Mouse (Mus musculus) small intestine, adult 2 months (tissue): Measurements from ENCODE around the gene Aldh3b1. TPM values are rescaled to one million over a fixed set of nuclear protein-coding genes. Genes with fewer than 3 reads are reported as not detected.

Experiments
- H3K27ac ChIP-seq: fragments of 200-500 bp; 2 replicates; pipeline ENCODE4 v1.5.1; 2012; ENCODE audit warnings: low read depth, low read length, control low read depth, inconsistent platforms; ENCODE audit not compliant: insufficient read depth
- H3K27me3 ChIP-seq: fragments of 200-500 bp; 2 replicates; pipeline ENCODE4 v1.6.1; 2012; ENCODE audit warnings: mild to moderate bottlenecking, moderate library complexity, low read length, inconsistent platforms; ENCODE audit not compliant: control insufficient read depth, insufficient read depth
- H3K36me3 ChIP-seq: fragments of 200-500 bp; 2 replicates; pipeline ENCODE4 v1.6.1; 2012; ENCODE audit warnings: mild to moderate bottlenecking, low read length, control low read depth, inconsistent platforms; ENCODE audit not compliant: control insufficient read depth, insufficient read depth
- H3K4me1 ChIP-seq: fragments of 200-500 bp; 2 replicates; pipeline ENCODE4 v1.6.1; 2012; ENCODE audit warnings: low read length, inconsistent platforms, mixed read lengths; ENCODE audit not compliant: control insufficient read depth, insufficient read depth, insufficient read length
- H3K4me3 ChIP-seq: fragments of 200-500 bp; 2 replicates; pipeline ENCODE4 v1.5.1; 2012; ENCODE audit warnings: low read depth, mild to moderate bottlenecking, control low read depth, inconsistent platforms, low read length, moderate library complexity
- CTCF ChIP-seq: fragments of 200-500 bp; IDR thresholded peaks from 2 replicates; pipeline ENCODE4 v1.5.1; 2012; ENCODE audit warnings: low read depth, mild to moderate bottlenecking, control low read depth, inconsistent platforms, low read length, moderate library complexity, mixed read lengths; ENCODE audit not compliant: insufficient replicate concordance, insufficient read length; ENCODE audit errors: extremely low read depth
- POLR2A ChIP-seq: fragments of 200-500 bp; IDR thresholded peaks from 2 replicates; pipeline ENCODE4 v1.6.1; 2012; ENCODE audit warnings: low read depth, mild to moderate bottlenecking, control low read depth, inconsistent platforms, low read length, moderate library complexity
- WGBS: fragments of 180-500 bp; shearing (Covaris S2); methylation state at CpG from one replicate; pipeline ENCODE4 v1.1.7; 2018; 5-methylcytosine and 5-hydroxymethylcytosine counted together
- polyA plus RNA-seq: library from polyadenylated mRNA; depleted of rRNA; stranded (reverse); fragments of >200 nt; gene quantifications from 2 replicates; pipeline ENCODE4 v1.2.3, GENCODE M21; 2012

Gene Aldh3b1
- polyA plus RNA-seq, 1 experiment: 43.0 TPM

GRCm38 (mm10) chr19:3923586-3923985 lies 6.0 kb downstream of the Aldh3b1 start:
- 48% methylated on average over 13 of the region's 13 CpGs for WGBS
- Histone ChIP-seq H3K27ac (peak overlapping the region; percentile 78), H3K4me3 (no peak overlapping the region), H3K36me3 (no peaks in the 10 kb centered on the region), H3K27me3 (no peaks in the 10 kb centered on the region), H3K4me1 (peaks cover 33% of the 10 kb centered on the region)
- TF ChIP-seq CTCF: no peak
- no peak for TF ChIP-seq POLR2A

DNA sequence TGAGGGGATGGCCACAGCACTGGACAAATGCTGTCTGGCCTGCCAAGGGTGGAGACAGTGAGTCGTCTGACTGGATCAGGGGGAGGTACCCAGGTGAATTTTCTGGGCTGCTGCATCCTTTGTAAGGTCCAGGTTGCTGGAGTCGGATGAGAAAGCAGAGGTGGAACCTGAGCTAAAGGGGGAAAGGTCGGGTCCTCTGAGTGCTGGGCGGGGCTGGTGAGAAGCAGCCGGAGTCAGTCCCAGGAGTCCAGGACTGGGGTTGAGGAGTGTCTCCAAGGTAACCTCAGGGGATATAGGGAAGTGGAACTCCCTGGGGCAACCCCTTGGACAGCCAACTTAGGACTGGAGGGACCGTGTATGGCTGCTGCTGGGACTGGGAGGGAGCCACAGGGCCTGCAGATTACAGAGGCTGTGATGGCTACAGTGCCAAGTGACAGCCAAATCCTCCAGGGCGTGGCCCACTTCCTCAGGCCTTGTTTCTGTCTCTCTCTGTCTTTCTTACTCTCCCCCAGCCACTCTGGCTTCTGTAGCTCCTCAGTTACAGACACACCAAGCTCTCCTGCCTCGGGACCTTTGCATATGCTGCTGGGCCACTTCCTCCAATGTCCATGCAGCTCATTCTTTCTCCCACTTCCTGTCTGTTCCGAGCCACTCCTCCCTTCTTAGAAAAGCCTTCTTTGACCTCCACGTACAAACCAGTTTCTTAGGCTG lies 6.8 kb downstream of the Aldh3b1 start:
- Histone ChIP-seq H3K4me3 (no peak overlapping the region), H3K27ac (peak overlapping the region; percentile 78), H3K4me1 (peaks cover 29% of the 10 kb centered on the region), H3K36me3 (no peaks in the 10 kb centered on the region), H3K27me3 (no peaks in the 10 kb centered on the region)
- TF ChIP-seq CTCF (no peak), POLR2A (no peak)
- WGBS: 26% methylated on average over 10 of the region's 10 CpGs

GRCm38 (mm10) chr19:3919928-3920327 lies 9.7 kb downstream of the Aldh3b1 start:
- no peak overlapping the region for H3K27ac ChIP-seq
- TF ChIP-seq POLR2A: no peak
- TF ChIP-seq CTCF: no peak
- no peak overlapping the region for H3K4me3 ChIP-seq
- no peaks in the 10 kb centered on the region for H3K27me3 ChIP-seq
- no peaks in the 10 kb centered on the region for H3K36me3 ChIP-seq
- peaks cover 26% of the 10 kb centered on the region for H3K4me1 ChIP-seq

GRCm38 (mm10) chr19:3916727-3917126 lies 12.9 kb downstream of the Aldh3b1 start:
- WGBS: 73% methylated on average over 11 of the region's 11 CpGs
- no peak for TF ChIP-seq CTCF
- no peak for TF ChIP-seq POLR2A
- Histone ChIP-seq H3K4me1 (peaks cover 5% of the 10 kb centered on the region), H3K4me3 (no peak overlapping the region), H3K27me3 (no peaks in the 10 kb centered on the region), H3K27ac (no peak overlapping the region), H3K36me3 (no peaks in the 10 kb centered on the region)

- Histone ChIP-seq H3K27ac (no peak overlapping the region; the same call in 1 of the 2 replicates), H3K4me3 (no peak overlapping the region), H3K27me3 (no peaks in the 10 kb centered on the region), H3K36me3 (peaks cover 17% of the 10 kb centered on the region), H3K4me1 (peaks cover 5% of the 10 kb centered on the region)
- 84% methylated on average over 5 of the region's 5 CpGs for WGBS
- TF ChIP-seq CTCF: no peak
- no peak for TF ChIP-seq POLR2A
Observed at GRCm38 (mm10) chr19:3914535-3914934, 15.1 kb downstream of the Aldh3b1 start.

DNA sequence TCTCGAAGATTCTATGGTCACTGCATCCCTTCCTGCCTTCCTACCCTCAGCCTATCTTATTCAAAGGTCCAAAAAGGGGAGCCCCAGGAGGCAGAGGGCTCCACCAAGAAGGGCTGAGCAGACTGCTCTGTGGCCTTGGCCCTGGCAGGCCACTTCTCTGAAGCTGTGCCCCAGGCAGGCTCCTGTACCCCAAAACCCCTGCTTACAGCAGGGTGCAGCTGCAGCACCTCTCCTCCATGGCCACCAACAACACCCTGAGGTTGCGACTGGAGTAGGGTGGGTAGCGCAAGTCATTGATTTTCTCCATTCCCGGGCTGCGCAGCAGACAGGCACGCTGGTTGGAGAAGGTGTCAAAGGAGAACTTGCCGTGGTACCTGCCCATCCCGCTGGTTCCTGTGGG lies 15.9 kb downstream of the Aldh3b1 start:
- Histone ChIP-seq H3K27me3 (no peaks in the 10 kb centered on the region), H3K4me1 (peaks cover 5% of the 10 kb centered on the region), H3K4me3 (peak overlapping the region; percentile 9), H3K36me3 (peaks cover 22% of the 10 kb centered on the region), H3K27ac (no peak overlapping the region)
- TF ChIP-seq POLR2A (no peak), CTCF (no peak)
- 78% methylated on average over 8 of the region's 8 CpGs for WGBS

GRCm38 (mm10) chr19:3912337-3913204 lies 17.0 kb downstream of the Aldh3b1 start, which contains the start of gene Ndufs8:
Ndufs8 (minus strand) TSS chr19:3912774.
- Histone ChIP-seq H3K27ac (peak within 1 kb of the TSS; percentile 83), H3K4me3 (peak within 1 kb of the TSS; percentile 73), H3K4me1 (peaks cover 6% of the 10 kb centered on the region), H3K36me3 (peaks cover 27% of the 10 kb centered on the region), H3K27me3 (no peaks in the 10 kb centered on the region)
- TF ChIP-seq POLR2A (peak; percentile 53; the same call in 1 of the 2 replicates), CTCF (peak; percentile 28; the same call in 1 of the 2 replicates)
- under 1% methylated on average over 43 of the region's 43 CpGs for WGBS

- H3K36me3 ChIP-seq: peaks cover 27% of the 10 kb centered on the region
- no peak overlapping the region for H3K4me3 ChIP-seq
- H3K27me3 ChIP-seq: no peaks in the 10 kb centered on the region
- TF ChIP-seq POLR2A (no peak), CTCF (no peak)
- H3K27ac ChIP-seq: no peak overlapping the region
- H3K4me1 ChIP-seq: peaks cover 13% of the 10 kb centered on the region
- 72% methylated on average over 5 of the region's 5 CpGs for WGBS
Observed at GRCm38 (mm10) chr19:3910206-3910605, 19.4 kb downstream of the Aldh3b1 start.
